Mouse (Mus musculus) cortical plate, adult 2 months (tissue): ENCODE results near the gene Adgb. TPM values are rescaled to one million over a fixed set of nuclear protein-coding genes. Genes with fewer than 3 reads are reported as not detected.
"Not testable (repeated sequence)": the region's sequence is repeated elsewhere in the genome, so short reads cannot be mapped to it uniquely, and the experiment has no call there.

ENCODE experiments used
- H3K27ac ChIP-seq: fragments of 200-500 bp; 2 replicates; pipeline ENCODE4 v1.5.1; 2012; ENCODE audit warnings: low read length, control low read depth, inconsistent platforms; ENCODE audit not compliant: insufficient read depth
- H3K4me1 ChIP-seq: fragments of 200-500 bp; 2 replicates; pipeline ENCODE4 v1.6.1; 2011; ENCODE audit warnings: low read length; ENCODE audit not compliant: control insufficient read depth, insufficient read depth
- H3K4me3 ChIP-seq: fragments of 200-500 bp; 2 replicates; pipeline ENCODE4 v1.5.1; 2011; ENCODE audit warnings: mild to moderate bottlenecking, low read length, control low read depth; ENCODE audit not compliant: insufficient read depth
- CTCF ChIP-seq: fragments of 200-500 bp; IDR thresholded peaks from 2 replicates; pipeline ENCODE4 v1.5.1; 2011; ENCODE audit warnings: mild to moderate bottlenecking, control low read depth, low read length; ENCODE audit not compliant: insufficient read depth; ENCODE audit errors: extremely low read depth
- POLR2A ChIP-seq: fragments of 200-500 bp; IDR thresholded peaks from 2 replicates; pipeline ENCODE4 v1.6.1; 2011; ENCODE audit warnings: mild to moderate bottlenecking, low read length, control low read depth; ENCODE audit not compliant: insufficient read depth; ENCODE audit errors: extremely low read depth
- polyA plus RNA-seq: library from polyadenylated mRNA; depleted of rRNA; stranded (reverse); fragments of >200 nt; gene quantifications from 2 replicates; pipeline ENCODE4 v1.2.3, GENCODE M21; 2012; rRNA removed

Gene Adgb
- polyA plus RNA-seq, result 0.19 and 0.46 TPM in 2 replicates

DNA sequence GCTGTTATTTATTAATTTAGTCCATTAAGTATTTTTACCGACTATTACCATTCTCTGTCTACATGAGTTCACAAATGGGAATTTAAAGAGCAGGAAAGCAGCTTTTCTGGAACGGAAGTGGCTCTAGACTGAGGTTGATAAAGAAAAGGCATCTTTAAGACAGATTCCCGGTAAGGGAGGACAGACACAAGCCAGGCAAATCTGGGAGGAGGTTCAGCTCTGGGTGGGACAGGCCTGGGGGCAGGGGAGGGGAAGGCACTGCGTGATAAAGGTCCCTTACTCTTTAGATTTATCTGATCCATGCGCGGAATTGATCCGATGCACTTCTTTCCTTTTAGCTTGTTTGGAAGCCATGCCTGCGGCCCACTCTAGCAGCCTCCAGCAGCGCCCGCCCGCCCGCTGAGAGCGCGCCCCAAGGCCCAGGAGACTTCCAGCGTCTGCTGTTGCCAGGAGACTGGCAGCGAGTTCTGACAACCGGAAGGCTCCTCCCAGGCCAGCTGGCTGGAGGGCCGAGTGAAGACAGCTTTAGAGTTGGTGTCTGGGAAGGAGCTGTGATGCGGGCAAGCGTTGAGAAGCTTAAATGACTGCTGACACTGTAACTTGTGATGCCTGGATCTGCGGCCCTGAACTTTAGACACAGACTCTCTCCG, at the start of gene Adgb:
Adgb (minus strand) TSS at position 366 of the 650 bp plus-strand sequence.
- Histone ChIP-seq H3K4me1 (no peaks in the 10 kb centered on the region), H3K4me3 (no peak within 1 kb of the TSS), H3K27ac (no peak within 1 kb of the TSS)
- TF ChIP-seq POLR2A, result no peak
- TF ChIP-seq CTCF, result no peak

DNA sequence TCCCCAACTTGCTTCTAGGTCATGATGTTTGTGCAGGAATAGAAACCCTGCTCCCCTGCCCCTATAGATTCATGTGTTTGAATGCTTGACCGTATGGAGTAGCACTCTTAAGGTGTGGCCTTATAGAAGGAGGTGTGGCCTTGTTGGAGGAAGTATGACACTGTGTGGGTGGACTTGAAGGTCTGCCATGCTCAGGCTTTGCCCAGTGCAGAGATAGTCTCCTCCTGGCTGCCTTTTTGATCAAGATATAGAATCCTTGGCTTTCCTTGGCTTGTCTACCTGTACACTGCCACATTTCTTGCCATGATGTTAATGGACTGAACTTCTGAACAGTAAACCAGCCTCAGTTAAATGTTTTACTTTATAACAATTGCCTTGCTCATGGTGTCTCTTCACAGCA, 8.0 kb upstream of the Adgb start:
- Histone ChIP-seq H3K27ac (no peak overlapping the region), H3K4me1 (no peaks in the 10 kb centered on the region), H3K4me3 (no peak overlapping the region)
- no peak for TF ChIP-seq CTCF
- TF ChIP-seq POLR2A, result no peak

DNA sequence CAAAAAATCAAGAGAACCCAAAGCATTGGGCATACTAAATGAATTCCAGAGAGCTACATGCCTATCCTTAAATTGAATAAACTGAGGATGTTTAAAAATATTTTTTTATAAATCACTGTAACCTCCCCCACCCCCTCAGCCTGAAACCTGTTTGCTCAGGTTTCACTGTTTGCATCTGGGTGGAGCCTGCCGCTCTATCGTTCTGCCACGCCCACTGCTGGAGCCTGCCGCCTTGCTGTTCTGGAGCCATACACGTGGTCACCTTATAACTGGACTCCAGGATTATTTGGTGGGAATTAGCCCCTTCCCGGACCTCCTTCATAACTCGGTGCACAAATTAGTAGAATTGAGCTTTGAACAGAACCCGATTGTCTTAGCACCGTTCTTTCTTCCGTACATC, 5.3 kb upstream of the Adgb start:
- not testable (repeated sequence) for H3K4me1 ChIP-seq, H3K27ac ChIP-seq, H3K4me3 ChIP-seq

DNA sequence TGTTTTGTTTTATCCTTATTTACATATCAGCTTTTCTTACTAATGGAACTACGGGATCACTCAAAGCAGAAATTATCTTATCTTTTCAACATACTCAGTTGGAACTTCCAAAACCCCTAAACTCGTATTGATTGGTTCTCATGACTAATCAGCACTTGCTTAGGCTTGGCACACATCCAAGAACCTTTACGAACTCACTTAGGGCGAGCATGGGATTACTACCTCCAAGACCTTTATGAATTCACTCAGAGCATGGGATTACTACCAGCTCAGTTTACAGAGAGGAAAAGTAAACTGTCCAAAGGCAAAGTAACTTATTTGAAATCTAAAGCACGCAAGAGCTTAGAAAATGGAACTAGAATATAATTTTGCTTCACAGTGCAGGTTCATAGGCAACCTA, 4.8 kb upstream of the Adgb start:
- Histone ChIP-seq H3K27ac (no peak overlapping the region), H3K4me3 (no peak overlapping the region), H3K4me1 (no peaks in the 10 kb centered on the region)
- TF ChIP-seq POLR2A, result no peak
- TF ChIP-seq CTCF, result no peak

DNA sequence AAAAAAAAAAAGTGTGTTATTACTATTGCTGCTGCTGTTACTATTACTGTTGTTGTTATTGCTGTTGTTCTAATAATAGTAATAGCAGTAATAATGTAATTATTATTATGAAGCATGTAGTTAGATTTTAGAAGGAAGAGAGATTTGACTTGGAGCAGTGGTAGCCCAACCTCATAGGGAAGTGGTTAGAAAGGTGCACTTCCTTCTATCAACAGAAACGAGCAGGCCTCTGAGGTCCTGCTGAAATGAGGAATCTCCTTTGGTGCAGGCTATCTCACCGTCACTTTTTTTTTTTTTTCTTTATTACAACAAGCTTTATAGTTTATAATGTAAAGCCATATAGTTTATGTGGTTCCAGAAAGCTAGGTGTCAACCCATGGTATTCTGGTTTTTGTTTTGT, 4.4 kb upstream of the Adgb start:
- TF ChIP-seq POLR2A (no peak), CTCF (no peak)
- Histone ChIP-seq H3K27ac (no peak overlapping the region), H3K4me3 (no peak overlapping the region), H3K4me1 (no peaks in the 10 kb centered on the region)

DNA sequence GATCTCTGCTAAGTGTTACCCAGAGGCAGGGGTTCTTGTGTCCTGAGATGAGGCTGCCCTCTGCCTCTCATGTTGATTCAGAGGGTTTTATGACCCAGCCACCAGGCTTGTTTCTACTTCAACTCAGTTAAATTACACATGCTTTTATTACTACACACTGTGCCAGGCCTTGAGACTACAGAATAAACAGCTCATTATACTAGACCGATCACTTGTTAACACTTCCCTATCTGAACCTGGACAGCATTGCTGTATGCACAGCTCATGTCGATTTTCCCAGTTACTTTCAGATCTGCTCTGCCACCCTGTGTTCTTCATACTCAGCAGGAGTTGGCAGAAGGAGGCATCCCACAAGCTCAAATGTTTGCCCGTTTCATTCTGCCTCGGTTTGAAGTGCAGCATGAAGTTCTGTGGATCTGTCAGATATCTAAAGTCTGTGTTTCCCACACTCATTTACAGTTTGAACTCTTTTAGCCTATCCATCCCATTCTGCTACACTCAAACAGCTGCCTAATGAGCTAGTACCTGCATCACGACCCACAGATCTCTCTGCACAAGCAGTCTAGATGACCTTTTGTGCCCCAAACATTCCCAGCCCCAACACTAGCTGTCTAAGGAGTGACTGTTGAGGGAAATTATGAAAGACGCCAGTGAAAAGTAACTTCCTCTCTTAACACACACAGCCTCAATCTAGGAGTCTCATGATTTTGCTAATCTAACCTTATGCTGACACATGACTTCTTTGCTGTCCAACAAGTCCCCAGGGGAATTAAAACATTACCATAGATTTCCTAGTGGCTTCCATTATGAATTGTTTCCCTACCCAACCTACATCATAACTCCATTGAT, 3.2 kb downstream of the Adgb start:
- Histone ChIP-seq H3K27ac (no peak overlapping the region), H3K4me1 (no peaks in the 10 kb centered on the region), H3K4me3 (no peak overlapping the region)
- TF ChIP-seq POLR2A (no peak), CTCF (no peak)

DNA sequence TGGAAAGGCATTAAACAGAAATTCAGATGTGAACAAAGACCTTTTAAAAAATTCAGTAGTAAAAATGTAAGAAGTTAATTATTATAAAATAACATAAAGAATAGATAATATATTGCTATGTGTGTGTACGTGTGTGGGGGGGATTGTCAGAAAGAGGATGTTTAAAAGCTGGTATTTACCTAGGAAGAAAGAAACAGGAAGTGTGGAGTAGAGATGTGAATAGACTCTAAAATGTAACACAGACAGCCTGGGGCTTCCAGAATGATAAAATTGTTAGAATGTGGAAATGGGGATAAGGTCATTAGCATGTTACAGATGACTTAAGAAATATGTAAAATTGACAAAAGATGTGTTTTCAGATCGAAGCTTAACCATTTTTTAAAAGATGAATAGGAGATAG, 12.0 kb downstream of the Adgb start:
- TF ChIP-seq CTCF (no peak), POLR2A (no peak)
- Histone ChIP-seq H3K4me3 (no peak overlapping the region), H3K4me1 (no peaks in the 10 kb centered on the region), H3K27ac (no peak overlapping the region)

DNA sequence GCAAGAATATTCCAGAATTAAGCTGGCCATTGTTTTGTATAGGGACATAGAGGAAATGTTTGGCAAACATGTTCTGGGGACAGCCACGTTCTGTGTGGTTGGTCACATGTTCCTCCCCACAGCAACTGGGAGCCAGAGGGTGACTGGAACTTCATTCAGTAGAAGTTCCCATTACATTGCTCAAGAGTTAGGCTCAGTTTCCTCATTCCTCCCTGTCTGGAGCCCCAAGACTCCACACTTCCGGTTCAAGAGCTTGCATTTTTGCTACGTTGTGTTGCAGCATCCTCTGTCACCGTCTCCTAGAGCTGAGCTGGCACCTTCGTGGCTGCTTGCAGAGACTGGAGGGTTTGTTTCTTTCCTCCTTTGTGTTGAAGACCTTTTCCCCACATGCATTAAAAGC, 15.1 kb downstream of the Adgb start:
- TF ChIP-seq POLR2A (no peak), CTCF (no peak)
- Histone ChIP-seq H3K27ac (no peak overlapping the region), H3K4me3 (no peak overlapping the region), H3K4me1 (no peaks in the 10 kb centered on the region)

DNA sequence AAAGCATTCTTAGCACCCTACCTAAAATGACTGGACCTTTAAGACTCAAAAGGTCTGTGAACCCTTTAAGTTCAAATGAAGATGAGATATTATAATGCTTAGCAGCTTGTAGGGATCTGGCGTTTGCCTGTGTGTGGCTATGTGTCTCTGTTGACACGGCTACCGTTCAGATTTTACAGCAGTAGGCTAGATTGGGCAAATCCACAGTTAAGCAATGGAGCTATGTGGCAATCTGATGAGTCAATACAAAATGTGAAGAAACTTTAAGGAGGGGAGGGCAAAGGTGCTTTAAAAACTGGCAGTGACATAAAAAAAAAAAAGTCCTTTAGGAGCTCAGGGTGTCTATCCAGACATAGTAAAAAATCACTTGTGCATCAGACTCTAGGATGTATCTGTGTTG, 23.1 kb downstream of the Adgb start:
- TF ChIP-seq CTCF (no peak), POLR2A (no peak)
- H3K4me3 ChIP-seq, result no peak overlapping the region
- H3K27ac ChIP-seq, result no peak overlapping the region
- no peaks in the 10 kb centered on the region for H3K4me1 ChIP-seq

DNA sequence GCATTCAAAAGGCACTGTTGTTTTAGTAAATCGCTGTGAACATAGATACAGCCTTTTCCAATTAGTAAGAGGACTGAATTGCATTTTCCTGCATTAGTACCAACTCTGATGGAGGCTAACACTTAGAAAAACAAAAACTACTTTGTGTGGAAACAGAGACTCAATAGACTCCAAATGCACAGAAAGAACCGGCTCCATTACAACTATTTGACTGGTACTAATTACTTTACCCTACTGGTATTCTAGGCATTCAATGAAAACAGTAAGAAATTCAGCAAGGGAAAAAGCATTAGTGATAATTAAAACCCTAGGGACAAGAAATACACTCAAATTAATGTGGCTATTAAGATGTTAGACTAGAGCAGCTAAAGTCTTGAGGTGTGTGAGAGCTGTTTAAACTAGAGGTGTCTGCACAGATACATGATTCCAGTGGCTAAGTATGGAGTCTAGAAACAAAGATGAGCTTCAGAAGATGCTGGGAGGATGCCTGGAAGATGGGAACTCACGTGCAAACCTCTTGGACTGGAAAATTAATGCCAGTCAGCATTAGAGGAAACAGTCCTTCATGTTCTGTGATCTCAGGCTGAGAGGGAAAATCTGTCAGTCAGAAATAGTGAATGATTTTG, 27.2 kb downstream of the Adgb start:
- TF ChIP-seq POLR2A (no peak), CTCF (no peak)
- H3K4me1 ChIP-seq, result no peaks in the 10 kb centered on the region

More for the DNA sequence above, 27.2 kb downstream of the Adgb start:
- H3K27ac ChIP-seq, result no peak overlapping the region
- H3K4me3 ChIP-seq, result no peak overlapping the region
